Mouse (Mus musculus): ENCODE measurements around the gene Gfod1. TPM values are rescaled to one million over a fixed set of nuclear protein-coding genes. Genes with fewer than 3 reads are reported as not detected.

The Gfod1 gene
- total RNA-seq, 2 experiments from 2014 or later, result 59.1 to 69.9 TPM

DNA sequence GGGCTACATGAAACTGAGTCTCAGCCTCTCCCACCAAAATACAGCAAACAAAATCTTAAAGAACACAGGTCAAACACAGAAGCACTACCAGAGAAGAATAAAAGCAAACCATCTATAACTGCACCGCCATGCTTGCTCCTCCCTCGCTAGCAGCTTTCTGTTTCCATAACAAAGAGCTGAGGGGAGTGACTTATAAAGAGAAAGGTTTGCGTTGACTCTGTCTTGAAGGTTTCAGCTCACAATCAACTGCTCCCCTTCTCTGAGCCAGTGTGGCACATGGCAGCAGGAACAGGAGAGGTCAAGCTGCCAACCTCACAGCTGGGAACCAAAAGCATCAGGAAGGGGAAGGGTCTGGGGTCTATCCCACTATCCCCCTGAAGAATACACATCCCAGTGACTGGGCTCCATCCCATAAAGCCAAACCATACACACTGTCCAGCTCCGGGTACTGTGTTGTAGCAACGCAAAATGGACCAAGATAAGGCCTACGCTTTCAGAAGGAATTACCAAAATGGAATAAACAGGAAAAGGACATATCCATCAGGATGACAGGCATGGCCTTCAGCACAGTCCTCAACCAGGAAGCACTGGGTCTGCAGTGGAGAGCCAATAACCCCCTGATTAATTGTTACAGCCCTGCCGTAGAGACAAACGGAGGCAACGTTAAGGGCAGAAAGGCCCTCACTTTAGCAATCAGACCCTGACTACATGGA lies 87.8 kb downstream of the Gfod1 start:
- DNase-seq (ENCODE audit: low spot score in 2 of 2), result no peak
- intact Hi-C loops (cut with DNase I), result no loop called here

- intact Hi-C loops (cut with DNase I), result no loop called here
- no peak for DNase-seq (ENCODE audit: low spot score in 2 of 2)
Observed at GRCm38 (mm10) chr13:43215144-43215993, 88.6 kb downstream of the Gfod1 start.

- no peak for DNase-seq (ENCODE audit: low spot score in 2 of 2)
- intact Hi-C loops (cut with DNase I), result no loop called here
Observed at GRCm38 (mm10) chr13:43212338-43212737, 91.6 kb downstream of the Gfod1 start.

GRCm38 (mm10) chr13:43210956-43211355 lies 93.0 kb downstream of the Gfod1 start:
- intact Hi-C loops (cut with DNase I), result no loop called here
- no peak for DNase-seq (ENCODE audit: low spot score in 2 of 2)

GRCm38 (mm10) chr13:43209560-43209959 lies 94.4 kb downstream of the Gfod1 start:
- intact Hi-C loops (cut with DNase I), result no loop called here
- DNase-seq (ENCODE audit: low spot score in 2 of 2), result no peak

DNA sequence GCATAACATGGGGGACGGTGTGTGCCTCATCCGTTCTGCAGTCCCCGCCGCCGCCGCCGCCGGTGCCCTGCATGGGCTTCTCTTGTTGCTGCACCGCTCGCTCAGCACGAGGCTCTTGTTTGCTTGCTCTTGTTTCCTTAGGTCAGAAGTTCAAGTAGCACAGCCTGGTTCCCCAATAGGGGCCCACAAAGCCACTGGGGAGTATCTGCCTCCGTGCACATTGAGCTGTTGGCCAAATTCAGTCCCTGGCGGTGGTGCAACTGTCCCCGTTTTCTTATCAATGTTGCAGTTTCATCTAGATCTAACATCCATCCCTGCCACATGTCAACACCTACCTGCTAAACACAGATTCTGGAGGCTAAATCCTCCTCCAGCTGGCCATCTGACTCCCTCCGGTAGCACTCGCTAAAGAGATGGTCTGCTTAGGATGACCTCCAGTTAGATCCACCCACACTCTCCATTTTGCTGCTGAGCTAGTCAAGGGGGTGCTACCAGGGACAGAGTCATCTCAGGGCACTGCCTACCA lies 95.0 kb downstream of the Gfod1 start:
- DNase-seq (ENCODE audit: low spot score in 2 of 2), result no peak
- intact Hi-C loops (cut with DNase I), result no loop called here

GRCm38 (mm10) chr13:43206118-43206683 lies 97.8 kb downstream of the Gfod1 start:
- intact Hi-C loops (cut with DNase I), result no loop called here
- no peak for DNase-seq (ENCODE audit: low spot score in 2 of 2)

- no peak for DNase-seq (ENCODE audit: low spot score in 2 of 2)
- intact Hi-C loops (cut with DNase I), result loop anchor here (5.0 kb wide), 1 partner anchor 99 kb away; the partner anchor contains the start of gene Gfod1
Observed at GRCm38 (mm10) chr13:43203641-43204040, 100.3 kb downstream of the Gfod1 start.

DNA sequence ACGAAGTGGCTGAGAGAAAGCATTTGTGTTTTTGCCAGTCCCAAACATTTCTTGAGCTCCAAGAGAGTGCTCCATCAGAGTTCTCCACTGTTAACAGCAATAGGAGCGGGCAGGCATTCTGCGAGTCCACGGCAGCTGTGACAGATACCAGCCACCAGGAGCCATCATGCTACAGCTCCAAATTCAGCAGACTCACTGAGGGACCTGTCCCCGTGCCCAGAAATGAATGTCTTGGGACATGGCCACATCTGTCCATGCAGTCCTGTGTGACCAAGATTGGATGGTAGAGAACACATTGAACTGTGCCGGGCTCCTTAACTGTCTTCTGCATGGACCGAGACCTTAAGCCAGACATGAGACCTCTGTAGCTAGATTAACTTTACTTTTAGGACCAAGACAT lies 100.7 kb downstream of the Gfod1 start:
- intact Hi-C loops (cut with DNase I), result loop anchor here (5.0 kb wide), 1 partner anchor 99 kb away; the partner anchor contains the start of gene Gfod1
- no peak for DNase-seq (ENCODE audit: low spot score in 2 of 2)

DNA sequence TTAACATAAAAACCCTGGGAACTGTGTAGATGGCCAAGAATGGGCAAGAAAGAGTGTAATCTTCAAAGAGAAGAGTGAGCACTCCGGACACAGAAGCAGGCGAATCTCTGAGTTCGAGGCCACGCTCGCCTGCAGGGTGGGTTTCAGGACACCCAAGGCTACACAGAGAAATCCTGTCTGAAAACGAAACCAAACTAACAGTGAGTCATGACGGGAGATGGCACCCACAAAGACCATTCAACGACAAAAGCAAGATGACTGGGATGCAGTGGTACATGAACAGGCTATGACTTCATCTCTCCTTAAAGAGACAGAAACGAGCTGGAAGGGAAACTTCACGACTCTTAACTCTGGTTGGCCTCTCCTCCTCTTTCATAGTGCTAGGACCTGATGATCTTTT lies 101.6 kb downstream of the Gfod1 start:
- intact Hi-C loops (cut with DNase I), result loop anchor here (5.0 kb wide), 1 partner anchor 100 kb away; the partner anchor contains the start of gene Gfod1
- DNase-seq (ENCODE audit: low spot score in 2 of 2), result no peak

GRCm38 (mm10) chr13:43201033-43201432 lies 102.9 kb downstream of the Gfod1 start:
- no peak for DNase-seq (ENCODE audit: low spot score in 2 of 2)
- intact Hi-C loops (cut with DNase I), result loop anchor here (5.0 kb wide), 1 partner anchor 101 kb away; the partner anchor contains the start of gene Gfod1

DNA sequence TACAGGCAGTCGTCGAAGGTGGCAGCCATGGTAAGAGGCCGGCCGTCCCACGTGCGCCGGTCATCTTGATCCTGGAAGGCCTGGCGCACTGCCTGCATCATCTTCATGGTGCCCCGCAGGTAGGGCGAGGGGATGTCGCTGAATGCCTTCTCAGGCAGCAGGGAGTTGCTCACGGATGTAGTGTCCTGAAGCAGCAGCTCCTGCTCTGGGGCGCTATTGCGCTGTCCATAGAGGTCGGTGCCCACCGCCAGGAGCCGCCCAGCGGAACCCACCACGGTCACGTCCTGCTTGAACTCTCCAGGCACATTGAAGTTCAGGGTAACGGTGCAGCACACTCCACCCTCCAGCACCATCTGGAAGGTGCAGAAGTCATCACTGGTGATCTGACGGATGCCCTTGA lies 103.5 kb downstream of the Gfod1 start:
- no peak for DNase-seq (ENCODE audit: low spot score in 2 of 2)
- intact Hi-C loops (cut with DNase I), result loop anchor here (5.0 kb wide), 1 partner anchor 102 kb away; the partner anchor contains the start of gene Gfod1

DNA sequence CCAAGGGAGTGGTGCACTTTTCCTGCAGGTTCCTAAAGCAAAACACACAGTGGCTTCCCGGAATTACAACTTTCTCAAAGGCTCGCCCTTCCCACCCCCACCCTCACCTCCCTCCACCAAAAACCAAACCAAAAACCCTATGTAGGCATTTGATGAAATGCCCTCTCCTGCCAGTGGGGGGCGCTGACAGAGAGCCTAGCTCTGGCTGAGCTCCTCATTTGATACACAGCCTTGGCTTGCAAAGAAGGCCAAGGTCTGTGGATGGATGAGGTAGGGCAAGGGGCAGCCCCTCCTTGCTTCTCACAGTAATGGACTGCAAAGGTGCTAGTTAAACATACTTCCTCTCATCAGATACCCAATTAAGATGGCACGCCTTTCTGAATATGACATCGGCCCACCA lies 104.2 kb downstream of the Gfod1 start:
- peak in 1 of 2 experiments; percentile 65 for DNase-seq (ENCODE audit: low spot score in 2 of 2)
- intact Hi-C loops (cut with DNase I), result loop anchor here (5.0 kb wide), 1 partner anchor 103 kb away; the partner anchor contains the start of gene Gfod1

- no peak for DNase-seq (ENCODE audit: low spot score in 2 of 2)
- intact Hi-C loops (cut with DNase I), result no loop called here
Observed at GRCm38 (mm10) chr13:43199282-43199681, 104.7 kb downstream of the Gfod1 start.

DNA sequence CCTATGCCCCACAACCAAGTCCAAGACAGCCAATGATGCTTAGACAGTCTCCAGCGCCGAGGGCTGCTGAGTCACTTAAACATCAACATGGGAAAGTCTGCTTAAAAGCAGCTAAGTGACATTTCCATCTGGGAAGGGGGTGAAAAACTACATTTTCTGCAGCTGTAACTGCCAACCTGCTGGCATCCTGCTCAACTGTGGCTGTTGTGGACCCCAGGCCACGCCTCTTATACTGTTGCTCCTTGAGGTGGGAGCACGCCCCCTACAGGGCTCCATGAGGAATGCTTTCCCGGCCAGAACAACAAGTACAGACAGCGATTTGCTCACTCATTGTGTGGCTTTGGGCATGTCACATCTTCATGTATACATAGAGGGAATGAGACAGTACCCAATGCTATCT lies 106.8 kb downstream of the Gfod1 start:
- intact Hi-C loops (cut with DNase I), result no loop called here
- peak in 1 of 2 experiments; percentile 57 for DNase-seq (ENCODE audit: low spot score in 2 of 2)

GRCm38 (mm10) chr13:43196000-43196399 lies 108.0 kb downstream of the Gfod1 start:
- intact Hi-C loops (cut with DNase I), result no loop called here
- no peak for DNase-seq (ENCODE audit: low spot score in 2 of 2)

GRCm38 (mm10) chr13:43193932-43194331 lies 110.0 kb downstream of the Gfod1 start:
- intact Hi-C loops (cut with DNase I), result loop anchor here (5.0 kb wide), 1 partner anchor 33 kb away; no protein-coding TSS in a partner anchor
- DNase-seq (ENCODE audit: low spot score in 2 of 2), result no peak

DNA sequence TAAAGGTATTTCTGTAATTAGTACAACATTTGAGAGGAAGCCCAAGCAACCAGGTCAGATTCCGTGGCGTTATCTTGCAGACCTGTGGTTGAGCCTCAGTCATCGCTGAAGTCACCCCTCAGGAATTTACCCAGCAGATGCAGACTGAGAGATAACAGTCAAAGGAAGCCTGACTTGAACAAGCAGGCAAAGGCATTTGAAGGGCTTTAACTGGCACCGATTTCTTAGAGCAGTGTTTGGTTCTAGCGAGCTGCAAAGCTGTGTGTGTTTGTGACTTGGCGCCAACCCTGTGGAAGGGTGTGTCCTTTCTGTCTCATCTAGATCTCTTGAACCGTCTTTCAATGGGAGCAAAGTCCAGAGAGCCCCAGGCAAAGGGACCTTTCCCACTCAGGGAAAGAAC lies 110.7 kb downstream of the Gfod1 start:
- DNase-seq (ENCODE audit: low spot score in 2 of 2), result no peak
- intact Hi-C loops (cut with DNase I), result loop anchor here (5.0 kb wide), 1 partner anchor 34 kb away; no protein-coding TSS in a partner anchor

DNA sequence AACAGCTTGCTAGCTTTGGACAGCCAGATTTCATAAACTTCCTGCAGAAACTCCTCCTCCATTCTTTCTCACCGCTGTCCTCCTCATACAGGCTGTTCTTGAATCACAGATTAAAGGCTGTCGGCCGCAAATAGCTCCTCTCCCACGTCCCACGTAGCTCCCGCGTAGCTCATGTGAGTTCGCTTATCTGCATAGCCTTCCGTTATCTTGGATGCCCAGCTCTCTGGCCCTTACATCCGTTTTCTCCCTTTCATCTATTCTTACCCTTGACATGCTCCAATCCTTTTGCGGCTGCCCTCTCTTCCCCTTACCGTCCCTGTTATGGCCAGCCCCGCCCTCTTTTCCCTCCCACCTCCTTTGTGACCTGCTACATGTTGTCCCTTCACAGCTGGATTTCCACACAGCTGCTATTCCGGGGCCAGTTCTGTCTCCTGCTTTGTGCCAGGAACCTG lies 112.2 kb downstream of the Gfod1 start:
- peak; percentile 69 to 80 for DNase-seq (ENCODE audit: low spot score in 2 of 2)
- intact Hi-C loops (cut with DNase I), result loop anchor here (5.0 kb wide), 1 partner anchor 36 kb away; no protein-coding TSS in a partner anchor

Measured in left cerebral cortex, postnatal 14 days (tissue).